Mouse (Mus musculus) heart, postnatal 0 days (tissue): ENCODE data around the gene Dysf. TPM values are rescaled to one million over a fixed set of nuclear protein-coding genes. Genes with fewer than 3 reads are reported as not detected.
"Not testable (repeated sequence)": the region's sequence is repeated elsewhere in the genome, so short reads cannot be mapped to it uniquely, and the experiment has no call there.

Experiments used
- ATAC-seq: fragments of 200-750 bp; cut with Nextera tagmentation; 2 replicates; pipeline ENCODE4 v1.8.0; 2017; ENCODE audit warnings: low read depth, moderate number of reproducible peaks, moderate library complexity; ENCODE audit not compliant: insufficient read depth
- DNase-seq: peaks from one replicate; pipeline ENCODE4 v3.0.0-alpha.2; 2016; ENCODE audit warnings: low spot score
- H3K27ac ChIP-seq: fragments of 300-500 bp; sonication (generic); 2 replicates; pipeline ENCODE4 v1.5.1; 2014; ENCODE audit warnings: low read depth, mild to moderate bottlenecking
- H3K27me3 ChIP-seq: fragments of 300-500 bp; sonication (generic); 2 replicates; pipeline ENCODE4 v1.6.1; 2014; ENCODE audit warnings: low read length, mixed read lengths; ENCODE audit not compliant: control insufficient read depth, insufficient read depth
- H3K36me3 ChIP-seq: fragments of 300-500 bp; sonication (generic); replicated peaks from 2 replicates; pipeline ENCODE4 v1.6.1; 2014; ENCODE audit warnings: low read length, mixed read lengths; ENCODE audit not compliant: control insufficient read depth, insufficient read depth
- H3K4me1 ChIP-seq: fragments of 300-500 bp; sonication (generic); 2 replicates; pipeline ENCODE4 v1.6.1; 2014; ENCODE audit warnings: antibody characterized with exemption; ENCODE audit not compliant: control insufficient read depth, insufficient read depth
- H3K4me2 ChIP-seq: fragments of 300-500 bp; sonication (generic); 2 replicates; pipeline ENCODE4 v1.6.1; 2014; ENCODE audit warnings: low read depth, mild to moderate bottlenecking, low read length, moderate library complexity
- H3K4me3 ChIP-seq: fragments of 300-500 bp; sonication (generic); 2 replicates; pipeline ENCODE4 v1.5.1; 2014; ENCODE audit warnings: low read depth, low read length
- H3K9ac ChIP-seq: fragments of 300-500 bp; sonication (generic); replicated peaks from 2 replicates; pipeline ENCODE4 v1.6.1; 2014; ENCODE audit warnings: low read depth, low read length, mixed read lengths
- H3K9me3 ChIP-seq: fragments of 300-500 bp; sonication (generic); replicated peaks from 2 replicates; pipeline ENCODE4 v1.6.1; 2016; ENCODE audit warnings: low read length; ENCODE audit not compliant: control insufficient read depth
- CTCF ChIP-seq: IDR thresholded peaks from 2 replicates; pipeline ENCODE4 v1.5.1; 2016; ENCODE audit warnings: antibody characterized with exemption, control low read depth, low read depth
- EP300 ChIP-seq: IDR thresholded peaks from 2 replicates; pipeline ENCODE4 v1.6.1; 2016; ENCODE audit warnings: antibody characterized with exemption, low read depth
- WGBS: fragments of 180-500 bp; shearing (Covaris S2); extraction: QIAGEN DNeasy Blood & Tissue Kit; methylation state at CpG from one replicate; pipeline ENCODE4 v1.1.7; 2014; 5-methylcytosine and 5-hydroxymethylcytosine counted together
- polyA plus RNA-seq: library from polyadenylated mRNA; unstranded; fragments of >200 nt; fragmentation: Nextera tagmentation; extraction: Ambion mirVana; gene quantifications from 2 replicates; pipeline ENCODE4 v1.2.1, GENCODE M21; 2015
- total RNA-seq: library from RNA; depleted of rRNA; stranded (reverse); fragments of >200 nt; gene quantifications from 2 replicates; pipeline ENCODE4 v1.2.3, GENCODE M21; 2014; ENCODE audit warnings: low replicate concordance

Dysf gene
- total and polyA plus RNA-seq, 2 experiments from 2014 or later: 15.0 to 21.9 TPM

- H3K27me3 ChIP-seq: no peaks in the 10 kb centered on the region
- DNase-seq (peak; percentile 49), ATAC-seq (peak; percentile 60)
- H3K4me1 ChIP-seq: peaks cover 41% of the 10 kb centered on the region
- 5% methylated on average over 28 of the region's 28 CpGs for WGBS
- H3K4me2 ChIP-seq: peak overlapping the region; percentile 69
- peak overlapping the region; percentile 59 for H3K27ac ChIP-seq
- TF ChIP-seq CTCF: no peak
- TF ChIP-seq EP300: no peak
- no peaks in the 10 kb centered on the region for H3K36me3 ChIP-seq
- peak overlapping the region; percentile 50 for H3K4me3 ChIP-seq
- H3K9ac ChIP-seq: peak overlapping the region; percentile 50
- H3K9me3 ChIP-seq: no peaks in the 10 kb centered on the region
Measured at GRCm38 (mm10) chr6:84018906-84019550, 10.6 kb downstream of the Dysf start.

- no peak overlapping the region for H3K9ac ChIP-seq
- H3K36me3 ChIP-seq: no peaks in the 10 kb centered on the region
- no peaks in the 10 kb centered on the region for H3K27me3 ChIP-seq
- H3K9me3 ChIP-seq: no peaks in the 10 kb centered on the region
- peaks cover 40% of the 10 kb centered on the region for H3K4me1 ChIP-seq
- WGBS: 54% methylated on average over 4 of the region's 4 CpGs
- H3K27ac ChIP-seq: peak overlapping the region; percentile 59
- ATAC-seq (no peak), DNase-seq (peak; percentile 39)
- no peak for TF ChIP-seq EP300
- no peak for TF ChIP-seq CTCF
- peak overlapping the region; percentile 50 for H3K4me3 ChIP-seq
- H3K4me2 ChIP-seq: peak overlapping the region; percentile 69
Measured at GRCm38 (mm10) chr6:84020002-84020401, 11.6 kb downstream of the Dysf start.

GRCm38 (mm10) chr6:84021990-84022389 lies 13.6 kb downstream of the Dysf start:
- Histone ChIP-seq H3K9ac (no peak overlapping the region), H3K4me2 (peak overlapping the region; percentile 69), H3K27ac (peak overlapping the region; percentile 56; the same call in 1 of the 2 replicates), H3K27me3 (no peaks in the 10 kb centered on the region), H3K4me1 (peaks cover 31% of the 10 kb centered on the region), H3K36me3 (0 out of 2 replicates have a peak, but pooled peaks cover 10% of the 10 kb centered on the region), H3K4me3 (no peak overlapping the region), H3K9me3 (no peaks in the 10 kb centered on the region)
- ATAC-seq (peak; percentile 55; the same call in 1 of the 2 replicates), DNase-seq (no peak)
- TF ChIP-seq EP300 (no peak), CTCF (no peak)
- 8% methylated on average over 3 of the region's 3 CpGs for WGBS

- no peak overlapping the region for H3K9ac ChIP-seq
- H3K4me1 ChIP-seq: peaks cover 29% of the 10 kb centered on the region
- TF ChIP-seq CTCF (no peak), EP300 (no peak)
- ATAC-seq: no peak
- no peak for DNase-seq
- H3K36me3 ChIP-seq: 0 out of 2 replicates have a peak, but pooled peaks cover 17% of the 10 kb centered on the region
- no peak overlapping the region for H3K4me2 ChIP-seq
- H3K4me3 ChIP-seq: no peak overlapping the region
- no peak overlapping the region for H3K27ac ChIP-seq
- WGBS: 86% methylated on average over 3 of the region's 3 CpGs
- no peaks in the 10 kb centered on the region for H3K27me3 ChIP-seq
- H3K9me3 ChIP-seq: no peaks in the 10 kb centered on the region
Measured at GRCm38 (mm10) chr6:84025636-84026035, 17.2 kb downstream of the Dysf start.

- Histone ChIP-seq H3K27me3 (no peaks in the 10 kb centered on the region), H3K4me3 (no peak overlapping the region), H3K9me3 (no peaks in the 10 kb centered on the region), H3K9ac (no peak overlapping the region), H3K27ac (no peak overlapping the region), H3K36me3 (0 out of 2 replicates have a peak, but pooled peaks cover 17% of the 10 kb centered on the region), H3K4me2 (no peak overlapping the region), H3K4me1 (0 out of 2 replicates have a peak, but pooled peaks cover 4% of the 10 kb centered on the region)
- DNase-seq (no peak), ATAC-seq (no peak; the same call in 1 of the 2 replicates)
- TF ChIP-seq CTCF (no peak), EP300 (no peak)
Measured at GRCm38 (mm10) chr6:84028791-84029190, 20.4 kb downstream of the Dysf start.

GRCm38 (mm10) chr6:84029775-84030174 lies 21.4 kb downstream of the Dysf start:
- Histone ChIP-seq H3K4me3 (no peak overlapping the region), H3K36me3 (0 out of 2 replicates have a peak, but pooled peaks cover 17% of the 10 kb centered on the region), H3K4me1 (0 out of 2 replicates have a peak, but pooled peaks cover 4% of the 10 kb centered on the region), H3K9ac (no peak overlapping the region), H3K27ac (no peak overlapping the region), H3K27me3 (no peaks in the 10 kb centered on the region), H3K9me3 (no peaks in the 10 kb centered on the region), H3K4me2 (no peak overlapping the region)
- no peak for TF ChIP-seq CTCF
- DNase-seq: no peak
- 91% methylated on average over 7 of the region's 7 CpGs for WGBS
- ATAC-seq: no peak

GRCm38 (mm10) chr6:84032516-84032915 lies 24.1 kb downstream of the Dysf start:
- peaks cover 11% of the 10 kb centered on the region; the same call in 1 of the 2 replicates for H3K36me3 ChIP-seq
- H3K9ac ChIP-seq, ATAC-seq, H3K4me3 ChIP-seq, H3K27me3 ChIP-seq, H3K9me3 ChIP-seq, H3K4me2 ChIP-seq, DNase-seq, H3K4me1 ChIP-seq, H3K27ac ChIP-seq: not testable (repeated sequence)
- 23% methylated on average over 5 of the region's 5 CpGs for WGBS
